Mouse (Mus musculus) ES-E14 (cell line): Measurements from ENCODE around the gene Rhbdd3.

Experiments
- CHD2 ChIP-seq: IDR thresholded peaks from 2 replicates; pipeline ENCODE4 v1.6.1; 2014; ENCODE audit warnings: mild to moderate bottlenecking, low read depth, low read length, inconsistent platforms
- HCFC1 ChIP-seq: IDR thresholded peaks from 2 replicates; pipeline ENCODE4 v1.6.1; 2012; ENCODE audit warnings: low read length, inconsistent platforms, borderline replicate concordance; ENCODE audit not compliant: insufficient read depth
- MAFK ChIP-seq: IDR thresholded peaks from 2 replicates; pipeline ENCODE4 v1.6.1; 2014; ENCODE audit warnings: mild to moderate bottlenecking, low read depth, low read length, inconsistent platforms; ENCODE audit not compliant: insufficient read depth
- ZC3H11A ChIP-seq: IDR thresholded peaks from 2 replicates; pipeline ENCODE4 v1.6.1; 2012; ENCODE audit warnings: low read depth, mild to moderate bottlenecking, inconsistent platforms, low read length, borderline replicate concordance
- ZNF384 ChIP-seq: IDR thresholded peaks from 2 replicates; pipeline ENCODE4 v1.6.1; 2012; ENCODE audit warnings: low read depth, low read length, inconsistent platforms

DNA sequence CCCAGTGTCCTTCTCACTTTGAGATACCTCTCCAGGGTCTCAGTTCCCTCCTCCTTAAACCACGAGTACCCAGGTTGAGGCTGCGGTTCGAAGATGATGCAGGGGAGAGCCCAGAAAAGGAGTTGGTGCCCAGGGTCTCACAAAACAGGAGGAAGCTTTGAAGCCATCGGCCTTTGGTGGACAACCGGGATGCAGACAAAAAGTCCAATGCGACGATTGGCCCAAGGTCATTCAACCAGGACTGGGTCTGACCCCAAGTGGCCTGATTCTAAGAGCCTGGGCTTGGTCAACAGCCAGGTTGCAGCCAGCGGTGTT lies 41.2 kb upstream of the Rhbdd3 start:
- no peak for TF ChIP-seq CHD2
- no peak for TF ChIP-seq ZC3H11A
- TF ChIP-seq HCFC1 = no peak
- TF ChIP-seq MAFK = no peak
- no peak for TF ChIP-seq ZNF384
